Mouse (Mus musculus) liver, embryonic 11.5 days (tissue): Measurements from ENCODE around the gene Lypd5. TPM values are rescaled to one million over a fixed set of nuclear protein-coding genes. Genes with fewer than 3 reads are reported as not detected.

Source experiments
- ATAC-seq: fragments of 200-750 bp; cut with Nextera tagmentation; replicated peaks from 2 replicates; pipeline ENCODE4 v1.8.0; 2017; ENCODE audit warnings: moderate number of reproducible peaks, mild to moderate bottlenecking, moderate TSS enrichment, moderate library complexity; ENCODE audit not compliant: low FRiP score
- DNase-seq: peaks from one replicate; pipeline ENCODE4 v3.0.0-alpha.2; 2017; ENCODE audit warnings: low spot score
- H3K27ac ChIP-seq: fragments of 300-500 bp; sonication (generic); 2 replicates; pipeline ENCODE4 v1.5.1; 2014; ENCODE audit warnings: mild to moderate bottlenecking, low read depth, low read length, control low read depth
- H3K27me3 ChIP-seq: fragments of 300-500 bp; sonication (generic); replicated peaks from 2 replicates; pipeline ENCODE4 v1.6.1; 2014; ENCODE audit warnings: low read length, mixed read lengths; ENCODE audit not compliant: control insufficient read depth, insufficient read depth
- H3K36me3 ChIP-seq: fragments of 300-500 bp; sonication (generic); 2 replicates; pipeline ENCODE4 v1.6.1; 2014; ENCODE audit warnings: mild to moderate bottlenecking, low read length, moderate library complexity, mixed read lengths; ENCODE audit not compliant: control insufficient read depth, insufficient read depth
- H3K4me1 ChIP-seq: fragments of 300-500 bp; sonication (generic); replicated peaks from 2 replicates; pipeline ENCODE4 v1.6.1; 2014; ENCODE audit warnings: low read length, mixed read lengths; ENCODE audit not compliant: control insufficient read depth, insufficient read depth
- H3K4me2 ChIP-seq: fragments of 300-500 bp; sonication (generic); 2 replicates; pipeline ENCODE4 v1.6.1; 2014; ENCODE audit warnings: mild to moderate bottlenecking, control low read depth, moderate library complexity
- H3K4me3 ChIP-seq: fragments of 300-500 bp; sonication (generic); 2 replicates; pipeline ENCODE4 v1.5.1; 2014; ENCODE audit warnings: low read depth, low read length, control low read depth
- H3K9ac ChIP-seq: fragments of 300-500 bp; sonication (generic); 2 replicates; pipeline ENCODE4 v1.6.1; 2014; ENCODE audit warnings: low read depth, low read length, control low read depth
- H3K9me3 ChIP-seq: fragments of 300-500 bp; sonication (generic); 2 replicates; pipeline ENCODE4 v1.6.1; 2016; ENCODE audit warnings: low read length, inconsistent platforms, mixed read lengths; ENCODE audit not compliant: control insufficient read depth
- WGBS: fragments of 180-500 bp; shearing (Covaris S2); extraction: QIAGEN DNeasy Blood & Tissue Kit; methylation state at CpG from one replicate; pipeline ENCODE4 v1.1.7; 2014; 5-methylcytosine and 5-hydroxymethylcytosine counted together
- polyA plus RNA-seq: library from polyadenylated mRNA; unstranded; fragments of >200 nt; fragmentation: Nextera tagmentation; extraction: Ambion mirVana; gene quantifications from 2 replicates; pipeline ENCODE4 v1.2.1, GENCODE M21; 2014

The Lypd5 gene
- polyA plus RNA-seq, 1 experiment from 2014 or later = not detected

DNA sequence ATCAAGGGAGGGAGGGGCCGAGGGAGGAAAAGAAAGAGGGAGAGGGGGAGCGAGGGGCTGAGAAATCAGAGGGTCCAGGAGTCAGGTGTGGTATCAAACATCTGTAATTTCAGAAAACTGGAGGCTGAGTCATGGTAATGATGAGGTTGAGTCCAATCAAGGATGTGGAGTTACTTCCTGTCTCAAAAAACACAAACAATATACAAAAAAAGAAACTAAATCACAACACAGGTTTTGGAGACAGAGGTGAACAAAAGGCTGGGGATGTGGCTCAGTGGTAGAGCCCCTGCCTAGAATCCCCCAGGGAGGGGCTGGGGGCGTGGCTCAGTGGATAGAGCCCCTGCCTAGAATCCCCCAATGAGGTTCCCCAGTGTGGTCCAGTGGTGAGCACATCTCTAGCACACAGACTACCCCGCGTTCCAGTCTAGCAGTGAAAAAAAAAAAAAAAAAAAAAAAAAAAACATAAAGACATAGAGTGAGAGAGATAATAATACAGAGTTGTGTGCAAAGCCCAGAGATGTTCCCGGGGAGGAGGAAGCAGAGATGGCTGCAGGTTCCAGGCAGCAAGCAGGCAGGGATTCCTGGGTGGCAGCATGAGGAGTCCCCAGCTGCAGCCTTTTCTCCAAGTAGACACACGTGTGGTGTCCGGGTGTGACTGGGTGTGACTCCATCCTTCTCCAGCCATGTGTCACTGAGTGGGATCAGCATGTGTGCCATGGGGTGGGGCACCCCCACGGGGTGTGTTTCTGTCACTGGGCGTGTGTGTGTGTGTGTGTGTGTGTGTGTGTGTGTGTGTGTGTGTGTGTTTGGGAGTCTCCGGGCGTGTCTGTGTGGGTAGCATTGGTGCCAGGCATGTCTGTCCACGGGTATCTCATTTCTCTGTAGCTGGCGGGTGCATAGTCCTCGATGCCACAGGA, 18.0 kb downstream of the Lypd5 start:
- DNase-seq (no peak), ATAC-seq (no peak)
- Histone ChIP-seq H3K4me2 (no peak overlapping the region), H3K36me3 (no peaks in the 10 kb centered on the region), H3K4me1 (peaks cover 3% of the 10 kb centered on the region), H3K9ac (no peak overlapping the region), H3K27me3 (no peaks in the 10 kb centered on the region), H3K9me3 (no peaks in the 10 kb centered on the region), H3K4me3 (no peak overlapping the region), H3K27ac (no peak overlapping the region)
- WGBS = 73% methylated on average over 15 of the region's 15 CpGs

DNA sequence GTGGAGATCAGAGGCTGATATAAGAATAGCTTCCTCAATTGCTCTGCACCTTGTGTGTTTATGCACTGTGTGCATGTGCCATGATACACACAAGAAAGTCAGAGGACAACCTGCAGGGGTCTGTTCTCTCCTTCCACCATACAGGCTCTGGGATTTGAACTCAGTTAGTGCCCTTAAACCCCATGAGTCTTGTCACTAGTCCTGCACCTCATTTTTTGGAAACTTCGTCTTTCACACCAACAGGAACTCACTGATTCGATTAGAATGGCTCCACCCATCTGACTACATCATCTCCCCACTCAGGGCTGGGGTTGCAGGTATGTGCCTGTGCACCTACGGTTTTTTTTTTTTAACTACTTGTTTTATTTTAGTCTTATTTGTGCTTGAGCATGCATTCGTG, 19.2 kb downstream of the Lypd5 start:
- DNase-seq (no peak), ATAC-seq (no peak)
- no peaks in the 10 kb centered on the region for H3K27me3 ChIP-seq
- H3K4me3 ChIP-seq = no peak overlapping the region
- H3K9ac ChIP-seq = no peak overlapping the region
- no peaks in the 10 kb centered on the region for H3K9me3 ChIP-seq
- WGBS = 58% methylated on average over 4 of the region's 4 CpGs
- no peak overlapping the region for H3K4me2 ChIP-seq
- peaks cover 9% of the 10 kb centered on the region for H3K4me1 ChIP-seq
- no peaks in the 10 kb centered on the region; the same call in 1 of the 2 replicates for H3K36me3 ChIP-seq
- H3K27ac ChIP-seq = no peak overlapping the region

DNA sequence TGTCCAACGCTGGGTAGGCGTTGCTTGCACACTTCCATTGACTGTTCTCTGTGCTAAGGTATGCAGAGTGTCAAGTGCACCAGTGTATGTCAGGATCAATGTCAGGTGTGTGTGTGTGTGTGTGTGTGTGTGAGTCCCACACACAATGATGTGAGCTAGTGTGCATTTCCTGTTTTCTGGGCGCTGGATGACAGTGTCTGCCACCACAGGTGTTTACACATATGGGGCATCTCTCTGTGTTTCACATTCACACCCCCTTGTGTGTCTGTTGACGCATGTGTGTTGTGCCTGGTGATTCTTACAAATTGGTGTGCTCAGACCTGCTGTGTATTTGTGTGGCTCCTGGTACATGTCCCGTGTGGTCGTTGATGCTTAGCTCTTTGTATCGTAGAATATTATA, 19.9 kb downstream of the Lypd5 start:
- Histone ChIP-seq H3K4me3 (no peak overlapping the region), H3K4me2 (no peak overlapping the region), H3K4me1 (peaks cover 13% of the 10 kb centered on the region), H3K36me3 (no peaks in the 10 kb centered on the region; the same call in 1 of the 2 replicates), H3K9me3 (no peaks in the 10 kb centered on the region), H3K9ac (0 out of 2 replicates have a peak overlapping the region, but pooled peaks have one; percentile 9), H3K27ac (peak overlapping the region; percentile 99), H3K27me3 (no peaks in the 10 kb centered on the region)
- ATAC-seq (no peak), DNase-seq (no peak)
- 88% methylated on average over 7 of the region's 7 CpGs for WGBS

DNA sequence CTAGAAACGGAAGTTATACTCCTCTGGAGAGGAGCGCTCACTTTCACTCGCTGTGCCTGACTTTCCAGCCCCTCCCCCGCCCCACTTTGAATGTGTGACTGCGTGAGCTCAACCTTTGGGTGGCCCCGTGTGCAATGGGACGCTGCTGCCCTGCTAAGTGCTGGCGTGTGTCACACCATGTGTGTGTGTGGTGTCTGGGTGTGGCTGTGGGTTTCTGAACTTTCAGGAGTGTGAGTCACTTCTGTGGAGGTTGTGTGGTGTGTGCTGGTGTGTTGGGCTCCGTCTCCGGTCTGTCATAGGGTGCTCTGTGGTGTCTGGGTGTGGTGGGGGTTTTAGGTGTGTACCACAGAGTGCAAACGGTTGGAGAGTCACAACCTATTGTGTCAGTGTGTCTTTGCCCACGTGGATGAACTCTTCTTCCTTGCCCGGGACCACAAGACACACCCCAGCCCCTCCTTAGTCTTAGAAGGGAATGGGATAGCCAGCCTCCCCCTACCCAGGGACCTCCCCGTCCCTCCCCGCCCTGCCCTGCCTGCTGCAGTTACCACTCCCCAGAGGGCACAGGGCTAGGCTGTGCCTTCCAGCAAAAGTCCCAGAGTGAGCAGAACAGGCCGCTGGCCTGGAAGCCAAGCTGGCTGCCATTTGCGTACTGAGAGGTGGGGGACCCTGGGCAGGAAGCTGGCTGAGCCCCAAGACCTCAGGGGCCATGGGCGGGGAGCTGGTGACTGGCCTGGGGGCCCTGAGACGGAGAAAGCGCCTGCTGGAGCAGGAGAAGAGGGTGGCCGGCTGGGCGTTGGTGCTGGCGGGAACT, 20.9 kb downstream of the Lypd5 start, which contains the start of gene Kcnn4:
Kcnn4 (plus strand) TSS at position 533 of the 811 bp plus-strand sequence.
- WGBS = 21% methylated on average over 23 of the region's 23 CpGs
- Histone ChIP-seq H3K9me3 (no peaks in the 10 kb centered on the region), H3K27ac (peak within 1 kb of the TSS; percentile 99), H3K4me1 (peaks cover 19% of the 10 kb centered on the region), H3K9ac (peak within 1 kb of the TSS; percentile 98), H3K27me3 (no peaks in the 10 kb centered on the region), H3K4me2 (peak within 1 kb of the TSS; percentile 95), H3K36me3 (peaks cover 2% of the 10 kb centered on the region; the same call in 1 of the 2 replicates), H3K4me3 (peak within 1 kb of the TSS; percentile 82)
- peak; percentile 73 for ATAC-seq
- no peak for DNase-seq

DNA sequence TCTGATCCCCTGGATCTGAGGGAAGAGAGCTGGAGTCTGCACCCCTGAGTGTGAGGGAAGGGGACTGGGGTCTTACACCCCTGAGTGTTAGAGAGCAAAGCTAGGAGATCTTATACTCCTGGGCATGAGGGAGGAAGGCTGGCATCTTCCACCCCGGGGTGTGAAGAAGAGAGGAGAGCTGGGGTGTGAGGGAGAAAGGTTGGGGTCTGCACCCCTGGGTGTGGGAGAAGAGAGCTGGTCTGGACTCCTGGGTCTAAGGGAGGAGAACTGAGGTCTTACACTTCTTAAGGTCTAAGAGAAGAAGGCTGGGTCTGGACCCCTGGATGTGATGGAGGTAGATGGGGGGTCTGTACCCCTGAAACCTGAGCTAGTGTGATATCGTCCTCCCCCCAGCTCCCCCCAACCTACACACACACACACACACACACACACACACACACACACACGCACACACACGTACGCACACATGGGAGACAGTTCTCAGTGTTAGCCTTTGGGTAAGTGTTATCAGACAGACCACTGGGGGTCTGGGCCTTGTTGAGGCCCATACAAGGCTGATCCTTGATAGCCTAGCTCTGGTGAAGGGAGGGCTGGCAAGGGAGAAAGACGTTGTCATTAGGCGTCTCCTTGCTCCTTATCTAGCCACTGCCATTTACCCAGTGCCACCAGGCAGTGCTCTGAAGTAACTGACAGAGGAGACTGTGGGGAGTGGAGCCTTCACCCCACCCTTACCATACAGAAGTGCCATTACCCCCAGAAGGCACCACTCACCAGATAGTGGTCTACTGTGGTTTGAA, 22.2 kb downstream of the Lypd5 start:
- H3K9ac ChIP-seq = peak overlapping the region; percentile 98
- peaks cover 21% of the 10 kb centered on the region for H3K4me1 ChIP-seq
- 33% methylated on average over 7 of the region's 7 CpGs for WGBS
- H3K4me2 ChIP-seq = peak overlapping the region; percentile 95
- H3K27ac ChIP-seq = peak overlapping the region; percentile 99
- DNase-seq (no peak), ATAC-seq (peak; percentile 90)
- H3K36me3 ChIP-seq = peaks cover 2% of the 10 kb centered on the region; the same call in 1 of the 2 replicates
- H3K4me3 ChIP-seq = peak overlapping the region; percentile 82
- no peaks in the 10 kb centered on the region for H3K27me3 ChIP-seq
- H3K9me3 ChIP-seq = no peaks in the 10 kb centered on the region

DNA sequence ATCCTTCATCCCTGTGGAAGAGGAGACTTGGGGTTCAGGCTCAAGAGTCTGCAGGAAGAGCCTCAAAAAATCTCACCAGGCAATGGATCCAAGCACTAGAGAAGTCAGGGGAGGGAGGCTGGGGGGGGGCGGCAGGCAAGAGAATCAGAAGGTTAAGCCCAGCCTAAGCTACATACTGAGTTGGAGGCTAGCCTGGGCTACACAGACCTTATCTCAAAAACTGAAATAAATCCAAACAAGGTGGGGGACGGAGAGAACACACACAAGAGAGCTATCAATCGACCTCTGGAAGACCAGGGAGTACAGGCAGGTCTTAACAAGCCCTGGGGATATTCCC, 22.8 kb downstream of the Lypd5 start:
- Histone ChIP-seq H3K9ac (peak overlapping the region; percentile 98), H3K4me2 (peak overlapping the region; percentile 95), H3K4me3 (peak overlapping the region; percentile 82), H3K27me3 (no peaks in the 10 kb centered on the region), H3K27ac (peak overlapping the region; percentile 99), H3K36me3 (peaks cover 2% of the 10 kb centered on the region; the same call in 1 of the 2 replicates), H3K4me1 (peaks cover 27% of the 10 kb centered on the region), H3K9me3 (no peaks in the 10 kb centered on the region)
- DNase-seq (no peak), ATAC-seq (no peak)
- WGBS = 50% methylated on average over 3 of the region's 3 CpGs

DNA sequence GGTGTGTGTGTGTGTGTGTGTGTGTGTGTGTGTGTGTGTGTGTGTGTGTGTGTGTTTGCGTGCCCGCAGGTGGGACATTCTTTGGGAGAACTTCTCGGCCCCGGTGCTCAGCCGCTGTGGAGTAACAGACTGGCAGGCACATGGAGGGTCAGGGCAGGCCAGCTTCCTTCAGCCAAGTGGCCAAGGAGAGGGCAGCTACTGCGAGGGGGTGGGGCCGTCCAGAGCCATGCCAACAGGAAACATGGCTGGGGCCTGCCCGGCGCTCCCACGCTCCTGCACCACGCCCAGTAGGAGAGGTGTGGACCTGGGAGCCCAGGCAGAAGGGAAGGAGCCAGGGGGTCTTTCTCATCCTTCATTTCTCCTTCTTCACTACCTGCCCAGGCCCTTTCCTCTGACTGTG, 23.3 kb downstream of the Lypd5 start:
- Histone ChIP-seq H3K36me3 (peaks cover 3% of the 10 kb centered on the region; the same call in 1 of the 2 replicates), H3K4me1 (peaks cover 28% of the 10 kb centered on the region), H3K27ac (peak overlapping the region; percentile 99), H3K4me2 (peak overlapping the region; percentile 95), H3K4me3 (peak overlapping the region; percentile 82), H3K27me3 (no peaks in the 10 kb centered on the region; the same call in 1 of the 2 replicates), H3K9ac (peak overlapping the region; percentile 98), H3K9me3 (no peaks in the 10 kb centered on the region)
- WGBS = 45% methylated on average over 11 of the region's 11 CpGs
- DNase-seq = no peak
- ATAC-seq = no peak

DNA sequence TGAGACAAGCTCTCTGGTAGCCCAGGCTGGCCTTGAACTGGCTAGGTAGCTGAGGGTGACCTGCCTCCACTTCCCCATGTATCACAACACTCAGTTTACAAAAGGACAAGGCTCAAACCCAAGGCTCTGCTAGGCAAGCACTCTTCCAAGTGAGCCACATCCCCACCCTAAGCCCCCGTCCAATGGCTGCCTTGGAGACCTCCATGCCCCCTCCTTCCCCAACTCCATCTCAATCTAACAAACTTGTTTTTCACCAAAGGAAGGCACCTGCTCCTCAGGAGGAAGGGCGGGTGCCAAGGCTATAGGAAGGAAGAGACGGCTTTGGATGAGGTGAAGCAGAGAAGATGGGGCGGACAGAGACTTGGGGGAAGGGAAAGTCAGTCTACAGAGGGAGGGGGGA, 23.8 kb downstream of the Lypd5 start:
- H3K36me3 ChIP-seq = peaks cover 6% of the 10 kb centered on the region; the same call in 1 of the 2 replicates
- DNase-seq (no peak), ATAC-seq (no peak)
- no peaks in the 10 kb centered on the region; the same call in 1 of the 2 replicates for H3K27me3 ChIP-seq
- H3K4me3 ChIP-seq = peak overlapping the region; percentile 82
- peak overlapping the region; percentile 99 for H3K27ac ChIP-seq
- 45% methylated on average over 4 of the region's 4 CpGs for WGBS
- peak overlapping the region; percentile 98 for H3K9ac ChIP-seq
- H3K4me1 ChIP-seq = peaks cover 32% of the 10 kb centered on the region
- H3K4me2 ChIP-seq = peak overlapping the region; percentile 95
- no peaks in the 10 kb centered on the region for H3K9me3 ChIP-seq
